15 mouse cellular contexts compared by ENCODE assay signal in the genomic region with DNA sequence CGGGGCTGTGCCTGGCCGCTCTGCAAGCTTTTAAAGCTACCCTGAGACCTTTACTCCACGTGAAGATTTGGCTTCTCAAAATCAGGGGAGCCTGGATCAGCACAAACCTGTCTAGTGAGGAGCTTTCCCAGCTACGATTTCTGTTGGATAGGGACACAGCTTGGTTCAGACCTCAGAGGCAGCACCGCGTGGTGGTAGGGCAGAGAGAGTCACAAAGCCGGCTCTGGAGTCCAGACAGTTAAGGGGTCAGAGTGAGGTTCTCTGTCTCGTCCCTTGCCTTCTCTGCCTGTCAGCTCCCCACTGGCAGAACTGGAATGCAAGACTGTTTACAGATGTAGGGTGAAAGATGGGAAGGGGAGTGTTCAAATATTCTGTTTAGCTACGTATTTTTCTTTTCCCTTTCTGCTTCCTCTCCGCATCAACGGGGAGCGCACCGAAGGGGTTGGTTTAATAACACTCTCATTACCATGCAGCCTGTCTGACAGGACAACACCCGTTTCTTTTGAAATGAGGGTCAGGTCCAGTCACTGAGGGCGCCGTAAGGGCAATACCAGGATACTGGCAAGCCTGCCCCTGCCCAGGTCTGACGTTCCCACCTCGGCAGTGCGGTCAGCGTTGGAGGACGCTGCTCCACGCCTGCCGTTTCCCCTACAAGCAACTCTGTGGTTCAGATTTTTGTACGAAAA. TPM values are rescaled to one million over a fixed set of nuclear protein-coding genes. Genes with fewer than 3 reads are reported as not detected.
A peak's percentile ranks its signal among the peaks of the same experiment; 100 is the strongest.
DNase-seq lines count a peak whose midpoint lies in the region; ATAC-seq and TF ChIP-seq lines count a peak whose summit lies in the region.
"Had no signal": no experiment of that assay in that cellular context is flagged by ENCODE, and none has a peak within 500 bp of the region (broad histone marks: within the 10 kb centered on the region; RNA-seq: fewer than 3 reads in every experiment).

No protein-coding gene starts in this region.

- H3K4me2 ChIP-seq in forebrain, embryonic 15.5 days (replicated peaks): no peak overlapping the region
- peak overlapping the region; percentile 45 for H3K4me2 ChIP-seq in hindbrain, embryonic 14.5 days (replicated peaks)
- peak overlapping the region; percentile 56 for H3K4me2 ChIP-seq in neural tube, embryonic 15.5 days
- H3K4me2 ChIP-seq: liver, embryonic 13.5 days; midbrain, embryonic 12.5 days had no signal

- H3K4me3 ChIP-seq in forebrain, embryonic 10.5 days: no peak overlapping the region
- H3K4me3 ChIP-seq in forebrain, embryonic 15.5 days: no peak overlapping the region
- H3K4me3 ChIP-seq in hindbrain, embryonic 14.5 days (replicated peaks; ENCODE audit: low read length): no peak overlapping the region
- H3K4me3 ChIP-seq in neural tube, embryonic 15.5 days (replicated peaks): no peak overlapping the region
- H3K4me3 ChIP-seq in layer of hippocampus, adult 2 months: no peak overlapping the region
- H3K4me3 ChIP-seq: liver, embryonic 13.5 days; midbrain, embryonic 12.5 days had no signal

- no peak for ATAC-seq in forebrain, embryonic 15.5 days (replicated peaks)
- no peak for ATAC-seq in hindbrain, embryonic 14.5 days (ENCODE audit: low FRiP score)
- ATAC-seq in neural tube, embryonic 15.5 days (ENCODE audit: low FRiP score): no peak

- H3K36me3 ChIP-seq in forebrain, embryonic 10.5 days (replicated peaks): no peaks in the 10 kb centered on the region
- no peaks in the 10 kb centered on the region for H3K36me3 ChIP-seq in forebrain, embryonic 15.5 days
- no peaks in the 10 kb centered on the region for H3K36me3 ChIP-seq in hindbrain, embryonic 14.5 days (replicated peaks; ENCODE audit: control insufficient read depth, insufficient read depth)
- no peaks in the 10 kb centered on the region for H3K36me3 ChIP-seq in neural tube, embryonic 15.5 days
- H3K36me3 ChIP-seq: liver, embryonic 13.5 days; midbrain, embryonic 12.5 days had no signal

- H3K9me3 ChIP-seq in forebrain, embryonic 10.5 days: peaks cover 8% of the 10 kb centered on the region
- H3K9me3 ChIP-seq in forebrain, embryonic 15.5 days: 0 out of 2 replicates have a peak, but pooled peaks cover 2% of the 10 kb centered on the region
- peaks cover 7% of the 10 kb centered on the region; the same call in 1 of the 2 replicates for H3K9me3 ChIP-seq in hindbrain, embryonic 14.5 days (ENCODE audit: control insufficient read depth, low read length)
- H3K9me3 ChIP-seq in neural tube, embryonic 15.5 days (replicated peaks): no peaks in the 10 kb centered on the region
- H3K9me3 ChIP-seq: liver, embryonic 13.5 days had no signal

- DNase-seq in forebrain, embryonic 10.5 days (ENCODE audit: extremely low spot score, low spot score): peak; percentile 41
- DNase-seq in retina, postnatal 1 day: peak; percentile 29
- no peak for DNase-seq in retina, embryonic 14.5 days (ENCODE audit: low spot score)
- DNase-seq in hindbrain, embryonic 14.5 days (ENCODE audit: low spot score): no peak
- DNase-seq in natural killer cell, adult 2 months (ENCODE audit: low spot score in 2 of 2): no peak
- DNase-seq in layer of hippocampus, adult 2 months (ENCODE audit: low spot score in 2 of 2): no peak
- DNase-seq: heart, adult 18-20 months; heart, postnatal 36 days; kidney, adult 8-10 months; liver, embryonic 13.5 days; lung, postnatal 14 days; thymus, adult 18-20 months had no signal

- no peak overlapping the region for H3K9ac ChIP-seq in forebrain, embryonic 15.5 days (replicated peaks)
- peak overlapping the region; percentile 9; the same call in 1 of the 2 replicates for H3K9ac ChIP-seq in hindbrain, embryonic 14.5 days
- H3K9ac ChIP-seq in neural tube, embryonic 15.5 days (replicated peaks): no peak overlapping the region
- H3K9ac ChIP-seq: liver, embryonic 13.5 days; midbrain, embryonic 12.5 days had no signal

- no peak for TF ChIP-seq CTCF in layer of hippocampus, adult 2 months (conservative IDR thresholded peaks at IDR 0.05)

- no peak overlapping the region for H3K27ac ChIP-seq in forebrain, embryonic 10.5 days
- no peak overlapping the region for H3K27ac ChIP-seq in forebrain, embryonic 15.5 days (replicated peaks)
- no peak overlapping the region for H3K27ac ChIP-seq in hindbrain, embryonic 14.5 days
- 0 out of 2 replicates have a peak overlapping the region, but pooled peaks have one; percentile 4 for H3K27ac ChIP-seq in neural tube, embryonic 15.5 days (replicated peaks)
- H3K27ac ChIP-seq in layer of hippocampus, adult 2 months: no peak overlapping the region
- H3K27ac ChIP-seq: liver, embryonic 13.5 days; midbrain, embryonic 12.5 days had no signal

- 8% methylated on average over 24 of the region's 24 CpGs for WGBS in forebrain, embryonic 10.5 days
- 6% methylated on average over 24 of the region's 24 CpGs for WGBS in forebrain, embryonic 15.5 days
- WGBS in hindbrain, embryonic 14.5 days: 6% methylated on average over 24 of the region's 24 CpGs
- 11% methylated on average over 24 of the region's 24 CpGs for WGBS in neural tube, embryonic 15.5 days

- H3K4me1 ChIP-seq in forebrain, embryonic 10.5 days: peaks cover 46% of the 10 kb centered on the region
- H3K4me1 ChIP-seq in forebrain, embryonic 15.5 days: peaks cover 25% of the 10 kb centered on the region
- no peaks in the 10 kb centered on the region; the same call in none of the 2 replicates for H3K4me1 ChIP-seq in hindbrain, embryonic 14.5 days (replicated peaks; ENCODE audit: control insufficient read depth, insufficient read depth, low read length)
- H3K4me1 ChIP-seq in neural tube, embryonic 15.5 days: peaks cover 33% of the 10 kb centered on the region

- H3K27me3 ChIP-seq in forebrain, embryonic 10.5 days (ENCODE audit: poor library complexity, severe bottlenecking): peaks cover 100% of the 10 kb centered on the region
- peaks cover 86% of the 10 kb centered on the region for H3K27me3 ChIP-seq in forebrain, embryonic 15.5 days
- peaks cover 91% of the 10 kb centered on the region for H3K27me3 ChIP-seq in hindbrain, embryonic 14.5 days (ENCODE audit: control insufficient read depth, insufficient read depth, low read length)
- H3K27me3 ChIP-seq in neural tube, embryonic 15.5 days (replicated peaks): peaks cover 60% of the 10 kb centered on the region

RNA-seq across cellular contexts. Expression of gene Tlx3, which starts 6.8 kb away (rescaled TPM):
- not detected in 2 replicates for polyA plus RNA-seq in forebrain, embryonic 10.5 days (2016; fragmentation: Nextera tagmentation; extraction: Ambion mirVana)
- 0.18 TPM in 1 of 2 replicates, not detected in the other for polyA plus RNA-seq in forebrain, embryonic 15.5 days (2015; fragmentation: Nextera tagmentation; extraction: Ambion mirVana)
- polyA plus RNA-seq in hindbrain, embryonic 14.5 days (2014; fragmentation: Nextera tagmentation; extraction: Ambion mirVana): 21.2 and 23.0 TPM in 2 replicates
- polyA plus RNA-seq in neural tube, embryonic 15.5 days (2015; fragmentation: Nextera tagmentation; extraction: Ambion mirVana): 20.3 and 23.2 TPM in 2 replicates
- total RNA-seq in layer of hippocampus, adult 2 months (2021): not detected
- total RNA-seq: heart, adult 18-20 months; heart, postnatal 36 days had no signal
- polyA plus RNA-seq: liver, embryonic 13.5 days had no signal

RNA-seq across cellular contexts. Expression of gene Npm1, which starts 33.6 kb away (rescaled TPM):
- polyA plus RNA-seq in forebrain, embryonic 10.5 days (2016; fragmentation: Nextera tagmentation; extraction: Ambion mirVana): 1,478 and 1,686 TPM in 2 replicates
- polyA plus RNA-seq in forebrain, embryonic 15.5 days (2015; fragmentation: Nextera tagmentation; extraction: Ambion mirVana): 492 and 513 TPM in 2 replicates
- 418 and 450 TPM in 2 replicates for polyA plus RNA-seq in hindbrain, embryonic 14.5 days (2014; fragmentation: Nextera tagmentation; extraction: Ambion mirVana)
- 369 and 576 TPM in 2 replicates for polyA plus RNA-seq in neural tube, embryonic 15.5 days (2015; fragmentation: Nextera tagmentation; extraction: Ambion mirVana)
- 100 to 1,000 TPM; 183 to 184 TPM for total RNA-seq in layer of hippocampus, adult 2 months (2021)

RNA-seq across cellular contexts. Expression of gene Fgf18, which starts 49.4 kb away (rescaled TPM):
- polyA plus RNA-seq in forebrain, embryonic 10.5 days (2016; fragmentation: Nextera tagmentation; extraction: Ambion mirVana): 3.6 and 3.8 TPM in 2 replicates
- polyA plus RNA-seq in forebrain, embryonic 15.5 days (2015; fragmentation: Nextera tagmentation; extraction: Ambion mirVana): 3.0 and 4.3 TPM in 2 replicates
- polyA plus RNA-seq in hindbrain, embryonic 14.5 days (2014; fragmentation: Nextera tagmentation; extraction: Ambion mirVana): 9.0 and 10.1 TPM in 2 replicates
- polyA plus RNA-seq in neural tube, embryonic 15.5 days (2015; fragmentation: Nextera tagmentation; extraction: Ambion mirVana): 9.2 and 9.7 TPM in 2 replicates
- total RNA-seq in layer of hippocampus, adult 2 months (2021): 1 to 10 TPM; 4.1 TPM

Comparison
In these comparisons a context has a peak if more than half of its experiments do, and no peak if none do; other contexts are left out.
1. DNase-seq: peak in forebrain, embryonic 10.5 days (single experiment) and retina, postnatal 1 day (single experiment); none in retina, embryonic 14.5 days (single experiment), hindbrain, embryonic 14.5 days (single experiment), natural killer cell, adult 2 months (0 of 2) and layer of hippocampus, adult 2 months (0 of 2).
2. RNA of gene Tlx3, which starts 6.8 kb away (polyA plus RNA-seq): 20.3 to 23.2 TPM in neural tube, embryonic 15.5 days and 21.2 to 23.0 TPM in hindbrain, embryonic 14.5 days; 0.18 TPM in forebrain, embryonic 15.5 days and not detected in forebrain, embryonic 10.5 days; every median in the first group is over 10 times any median in the second.